Mouse (Mus musculus) limb, embryonic 11.5 days (tissue): ENCODE measurements around the gene Ubald2. TPM values are rescaled to one million over a fixed set of nuclear protein-coding genes. Genes with fewer than 3 reads are reported as not detected.

Experiments
- ATAC-seq: fragments of 200-750 bp; cut with Nextera tagmentation; 2 replicates; pipeline ENCODE4 v1.8.0; 2017; ENCODE audit warnings: low read depth; ENCODE audit not compliant: insufficient number of reproducible peaks, low FRiP score, low TSS enrichment
- DNase-seq: peaks from one replicate; pipeline ENCODE4 v3.0.0-alpha.2; 2015; ENCODE audit warnings: low spot score
- H3K27ac ChIP-seq: fragments of 300-500 bp; sonication (generic); replicated peaks from 2 replicates; pipeline ENCODE4 v1.5.1; 2014; ENCODE audit warnings: low read depth, mild to moderate bottlenecking, low read length
- H3K27me3 ChIP-seq: fragments of 300-500 bp; sonication (generic); 2 replicates; pipeline ENCODE4 v1.6.1; 2014; ENCODE audit warnings: mild to moderate bottlenecking, low read length, mixed read lengths; ENCODE audit not compliant: control insufficient read depth, insufficient read depth
- H3K36me3 ChIP-seq: fragments of 300-500 bp; sonication (generic); 2 replicates; pipeline ENCODE4 v1.6.1; 2014; ENCODE audit warnings: mild to moderate bottlenecking, low read length, moderate library complexity, mixed read lengths; ENCODE audit not compliant: control insufficient read depth, insufficient read depth
- H3K4me1 ChIP-seq: fragments of 300-500 bp; sonication (generic); 2 replicates; pipeline ENCODE4 v1.6.1; 2014; ENCODE audit warnings: low read length, mixed read lengths; ENCODE audit not compliant: control insufficient read depth, insufficient read depth
- H3K4me2 ChIP-seq: fragments of 300-500 bp; sonication (generic); 2 replicates; pipeline ENCODE4 v1.6.1; 2014; ENCODE audit warnings: low read depth, mild to moderate bottlenecking, moderate library complexity; ENCODE audit not compliant: severe bottlenecking
- H3K4me3 ChIP-seq: fragments of 300-500 bp; sonication (generic); 2 replicates; pipeline ENCODE4 v1.5.1; 2014; ENCODE audit warnings: low read depth, low read length
- H3K9ac ChIP-seq: fragments of 300-500 bp; sonication (generic); 2 replicates; pipeline ENCODE4 v1.6.1; 2014; ENCODE audit warnings: mild to moderate bottlenecking, low read length
- H3K9me3 ChIP-seq: fragments of 300-500 bp; sonication (generic); 2 replicates; pipeline ENCODE4 v1.6.1; 2016; ENCODE audit warnings: low read length; ENCODE audit not compliant: control insufficient read depth
- WGBS: fragments of 180-500 bp; shearing (Covaris S2); extraction: QIAGEN DNeasy Blood & Tissue Kit; methylation state at CpG from one replicate; pipeline ENCODE4 v1.1.7; 2014; 5-methylcytosine and 5-hydroxymethylcytosine counted together
- polyA plus RNA-seq: library from polyadenylated mRNA; unstranded; fragments of >200 nt; fragmentation: Nextera tagmentation; extraction: Ambion mirVana; gene quantifications from 2 replicates; pipeline ENCODE4 v1.2.1, GENCODE M21; 2014

The Ubald2 gene
- polyA plus RNA-seq, 1 experiment from 2014 or later, result 85.4 TPM

- no peak overlapping the region for H3K4me3 ChIP-seq
- H3K27me3 ChIP-seq, result no peaks in the 10 kb centered on the region
- no peak overlapping the region for H3K27ac ChIP-seq
- H3K4me2 ChIP-seq, result no peak overlapping the region
- 51% methylated on average over 13 of the region's 13 CpGs for WGBS
- no peak for ATAC-seq
- H3K4me1 ChIP-seq, result 0 out of 2 replicates have a peak, but pooled peaks cover 2% of the 10 kb centered on the region
- no peaks in the 10 kb centered on the region for H3K36me3 ChIP-seq
- DNase-seq, result no peak
- H3K9ac ChIP-seq, result no peak overlapping the region
- H3K9me3 ChIP-seq, result no peaks in the 10 kb centered on the region
Observed at GRCm38 (mm10) chr11:116428872-116429859, 4.7 kb upstream of the Ubald2 start.

GRCm38 (mm10) chr11:116429862-116430613 is 3.9 kb upstream of the Ubald2 start:
- H3K4me3 ChIP-seq, result no peak overlapping the region
- ATAC-seq (no peak), DNase-seq (no peak)
- H3K9me3 ChIP-seq, result no peaks in the 10 kb centered on the region
- 85% methylated on average over 9 of the region's 9 CpGs for WGBS
- H3K27me3 ChIP-seq, result no peaks in the 10 kb centered on the region
- no peak overlapping the region for H3K4me2 ChIP-seq
- no peak overlapping the region for H3K27ac ChIP-seq
- 0 out of 2 replicates have a peak, but pooled peaks cover 2% of the 10 kb centered on the region for H3K4me1 ChIP-seq
- H3K36me3 ChIP-seq, result no peaks in the 10 kb centered on the region
- H3K9ac ChIP-seq, result no peak overlapping the region

GRCm38 (mm10) chr11:116430723-116431427 is 3.0 kb upstream of the Ubald2 start:
- H3K4me2 ChIP-seq, result no peak overlapping the region
- 42% methylated on average over 22 of the region's 22 CpGs for WGBS
- H3K36me3 ChIP-seq, result no peaks in the 10 kb centered on the region
- no peak overlapping the region for H3K4me3 ChIP-seq
- DNase-seq (no peak), ATAC-seq (no peak)
- peaks cover 8% of the 10 kb centered on the region for H3K4me1 ChIP-seq
- no peaks in the 10 kb centered on the region for H3K9me3 ChIP-seq
- H3K27ac ChIP-seq, result no peak overlapping the region
- no peaks in the 10 kb centered on the region for H3K27me3 ChIP-seq
- no peak overlapping the region for H3K9ac ChIP-seq

- H3K36me3 ChIP-seq, result no peaks in the 10 kb centered on the region
- ATAC-seq (no peak), DNase-seq (no peak)
- H3K27ac ChIP-seq, result no peak overlapping the region
- H3K4me2 ChIP-seq, result no peak overlapping the region
- H3K9ac ChIP-seq, result no peak overlapping the region
- 62% methylated on average over 11 of the region's 11 CpGs for WGBS
- no peaks in the 10 kb centered on the region for H3K9me3 ChIP-seq
- no peaks in the 10 kb centered on the region for H3K27me3 ChIP-seq
- H3K4me1 ChIP-seq, result peaks cover 12% of the 10 kb centered on the region
- no peak overlapping the region for H3K4me3 ChIP-seq
Observed at GRCm38 (mm10) chr11:116431428-116432077, 2.3 kb upstream of the Ubald2 start.

- H3K27ac ChIP-seq, result no peak overlapping the region
- 75% methylated on average over 6 of the region's 6 CpGs for WGBS
- H3K4me3 ChIP-seq, result no peak overlapping the region
- H3K4me2 ChIP-seq, result no peak overlapping the region
- no peaks in the 10 kb centered on the region for H3K27me3 ChIP-seq
- DNase-seq (no peak), ATAC-seq (no peak)
- no peak overlapping the region for H3K9ac ChIP-seq
- H3K4me1 ChIP-seq, result peaks cover 14% of the 10 kb centered on the region
- H3K9me3 ChIP-seq, result no peaks in the 10 kb centered on the region
- H3K36me3 ChIP-seq, result peaks cover 1% of the 10 kb centered on the region; the same call in 1 of the 2 replicates
Observed at GRCm38 (mm10) chr11:116432127-116432526, 1.8 kb upstream of the Ubald2 start.

- no peak overlapping the region for H3K9ac ChIP-seq
- no peak overlapping the region for H3K4me3 ChIP-seq
- no peak for DNase-seq
- no peaks in the 10 kb centered on the region for H3K9me3 ChIP-seq
- 67% methylated on average over 8 of the region's 8 CpGs for whole genome bisulfite sequencing
- H3K27me3 ChIP-seq, result no peaks in the 10 kb centered on the region
- no peak for ATAC-seq
- peaks cover 14% of the 10 kb centered on the region for H3K4me1 ChIP-seq
- H3K36me3 ChIP-seq, result peaks cover 7% of the 10 kb centered on the region; the same call in 1 of the 2 replicates
- peak overlapping the region; percentile 1; the same call in 1 of the 2 replicates for H3K4me2 ChIP-seq
- H3K27ac ChIP-seq, result 0 out of 2 replicates have a peak overlapping the region, but pooled peaks have one; percentile 30
Observed at GRCm38 (mm10) chr11:116432593-116433355, 1.1 kb upstream of the Ubald2 start.

- H3K27ac ChIP-seq, result peak overlapping the region; percentile 84
- H3K9me3 ChIP-seq, result no peaks in the 10 kb centered on the region
- H3K4me2 ChIP-seq, result peak overlapping the region; percentile 83
- peak overlapping the region; percentile 92 for H3K9ac ChIP-seq
- WGBS, result under 1% methylated on average over 28 of the region's 67 CpGs
- peak; percentile 75 for DNase-seq
- peak; percentile 8; the same call in 1 of the 2 replicates for ATAC-seq
- H3K4me3 ChIP-seq, result peak overlapping the region; percentile 89
- peaks cover 10% of the 10 kb centered on the region; the same call in 1 of the 2 replicates for H3K36me3 ChIP-seq
- peaks cover 14% of the 10 kb centered on the region for H3K4me1 ChIP-seq
- no peaks in the 10 kb centered on the region for H3K27me3 ChIP-seq
Observed at GRCm38 (mm10) chr11:116434287-116434966, 533 bp downstream of the Ubald2 start.
